Mouse (Mus musculus) embryo, embryonic 9.5 days (tissue): ENCODE results near the gene Prg3.

Source experiments
- DNase-seq: peaks from one replicate; pipeline ENCODE4 v3.0.0-alpha.2; 2017; ENCODE audit errors: extremely low spot score

Prg3 gene

GRCm38 (mm10) chr2:84996376-84996775 lies 8.4 kb downstream of the Prg3 start:
- DNase-seq: no peak

GRCm38 (mm10) chr2:84999486-85000181 lies 11.6 kb downstream of the Prg3 start:
- DNase-seq: no peak

- no peak for DNase-seq
Measured at GRCm38 (mm10) chr2:85001497-85001896, 13.5 kb downstream of the Prg3 start.

GRCm38 (mm10) chr2:85002575-85002974 lies 14.6 kb downstream of the Prg3 start:
- DNase-seq: no peak

- DNase-seq: no peak
Measured at GRCm38 (mm10) chr2:85004341-85004740, 16.3 kb downstream of the Prg3 start.

GRCm38 (mm10) chr2:85006600-85006999 lies 18.6 kb downstream of the Prg3 start:
- DNase-seq: no peak

- DNase-seq: peak; percentile 17
Measured at GRCm38 (mm10) chr2:85007729-85008128, 19.7 kb downstream of the Prg3 start.

GRCm38 (mm10) chr2:85009212-85009611 lies 21.2 kb downstream of the Prg3 start:
- no peak for DNase-seq

GRCm38 (mm10) chr2:85011906-85012604 lies 24.0 kb downstream of the Prg3 start:
- DNase-seq: no peak

- DNase-seq: no peak
Measured at GRCm38 (mm10) chr2:85012679-85013078, 24.7 kb downstream of the Prg3 start.

- DNase-seq: no peak
Measured at GRCm38 (mm10) chr2:85013826-85014587, 26.0 kb downstream of the Prg3 start.

GRCm38 (mm10) chr2:85014588-85014982 lies 26.6 kb downstream of the Prg3 start:
- no peak for DNase-seq

GRCm38 (mm10) chr2:85022043-85022442 lies 34.0 kb downstream of the Prg3 start:
- no peak for DNase-seq

- no peak for DNase-seq
Measured at GRCm38 (mm10) chr2:85026178-85026577, 38.2 kb downstream of the Prg3 start.

GRCm38 (mm10) chr2:85027281-85027680 lies 39.3 kb downstream of the Prg3 start:
- no peak for DNase-seq

GRCm38 (mm10) chr2:85029897-85030296 lies 41.9 kb downstream of the Prg3 start:
- no peak for DNase-seq

- no peak for DNase-seq
Measured at GRCm38 (mm10) chr2:85030989-85031388, 43.0 kb downstream of the Prg3 start.

- DNase-seq: no peak
Measured at GRCm38 (mm10) chr2:85033121-85033520, 45.1 kb downstream of the Prg3 start.

- DNase-seq: no peak
Measured at GRCm38 (mm10) chr2:85034169-85034568, 46.2 kb downstream of the Prg3 start.

- no peak for DNase-seq
Measured at GRCm38 (mm10) chr2:85036507-85037046, 48.6 kb downstream of the Prg3 start.

- peak; percentile 95 for DNase-seq
Measured at GRCm38 (mm10) chr2:85037047-85038026, 49.3 kb downstream of the Prg3 start, which contains the start of the genes Ssrp1 and P2rx3. Gene Ssrp1 (plus strand): TSS chr2:85037234. Gene P2rx3 (minus strand): TSS chr2:85037462.
